7 mouse cellular contexts compared by ENCODE assay signal in genomic region chr15:103239685-103240159, GRCm38 (mm10). TPM values are rescaled to one million over a fixed set of nuclear protein-coding genes. Genes with fewer than 3 reads are reported as not detected.
DNase-seq lines count a peak whose midpoint lies in the region; ATAC-seq and TF ChIP-seq lines count a peak whose summit lies in the region.

Gene Cbx5 (minus strand): TSS chr15:103239816.

- peak within 1 kb of the TSS; percentile 93 for H3K27ac ChIP-seq in embryonic facial prominence, embryonic 13.5 days
- H3K27ac ChIP-seq in kidney, adult 2 months (ENCODE audit: insufficient read depth, low read depth, low read length): peak within 1 kb of the TSS; percentile 93
- peak within 1 kb of the TSS; percentile 95 for H3K27ac ChIP-seq in limb, embryonic 12.5 days
- H3K27ac ChIP-seq in midbrain, embryonic 15.5 days: peak within 1 kb of the TSS; percentile 93
- H3K27ac ChIP-seq in spleen, adult 2 months (ENCODE audit: insufficient read depth, low read length): peak within 1 kb of the TSS; percentile 90

- under 1% methylated on average over 39 of the region's 39 CpGs for WGBS in embryonic facial prominence, embryonic 13.5 days
- WGBS in kidney, adult 2 months: under 1% methylated on average over 39 of the region's 39 CpGs
- WGBS in limb, embryonic 12.5 days: under 1% methylated on average over 39 of the region's 39 CpGs
- WGBS in midbrain, embryonic 15.5 days: under 1% methylated on average over 39 of the region's 39 CpGs
- under 1% methylated on average over 39 of the region's 39 CpGs for WGBS in spleen, adult 2 months

- ATAC-seq in embryonic facial prominence, embryonic 13.5 days (ENCODE audit: insufficient number of reproducible peaks, insufficient read depth, low FRiP score, low TSS enrichment, low read depth): peak; percentile 92
- ATAC-seq in limb, embryonic 12.5 days (ENCODE audit: insufficient number of reproducible peaks, insufficient read depth, low FRiP score, low TSS enrichment, low read depth): peak; percentile 94
- ATAC-seq in midbrain, embryonic 15.5 days (replicated peaks): peak; percentile 95

- H3K27me3 ChIP-seq in embryonic facial prominence, embryonic 13.5 days: no peaks in the 10 kb centered on the region
- H3K27me3 ChIP-seq in kidney, adult 2 months (replicated peaks; ENCODE audit: control insufficient read depth, insufficient read depth, low read length): no peaks in the 10 kb centered on the region
- no peaks in the 10 kb centered on the region for H3K27me3 ChIP-seq in limb, embryonic 12.5 days
- H3K27me3 ChIP-seq in midbrain, embryonic 15.5 days (replicated peaks): no peaks in the 10 kb centered on the region
- H3K27me3 ChIP-seq in spleen, adult 2 months (ENCODE audit: control insufficient read depth, insufficient read depth, low read length): no peaks in the 10 kb centered on the region

- TF ChIP-seq POLR2A in kidney, adult 2 months (IDR thresholded peaks at IDR 0.05; ENCODE audit: low read depth, low read length): peak; percentile 33
- peak; percentile 21 for TF ChIP-seq POLR2A in spleen, adult 2 months (IDR thresholded peaks at IDR 0.05; ENCODE audit: low read depth, low read length)

- H3K9ac ChIP-seq in embryonic facial prominence, embryonic 13.5 days: peak within 1 kb of the TSS; percentile 88
- peak within 1 kb of the TSS; percentile 84 for H3K9ac ChIP-seq in limb, embryonic 12.5 days (replicated peaks)
- H3K9ac ChIP-seq in midbrain, embryonic 15.5 days: peak within 1 kb of the TSS; percentile 64

- peak; percentile 98 to 99 for DNase-seq in adrenal gland, postnatal 36 days
- DNase-seq in heart, adult 18-20 months: peak; percentile 98 to 99
- peak; percentile 99 for DNase-seq in kidney, adult 2 months
- peak; percentile 95 to 97 for DNase-seq in spleen, adult 2 months (ENCODE audit: low read depth in 1 of 2, low spot score in 2 of 2)

- TF ChIP-seq CTCF in kidney, adult 2 months (conservative IDR thresholded peaks at IDR 0.05; ENCODE audit: insufficient read depth, insufficient read length, low read depth, low read length): no peak
- no peak for TF ChIP-seq CTCF in spleen, adult 2 months (IDR thresholded peaks at IDR 0.05; ENCODE audit: extremely low read depth, insufficient read depth, insufficient read length, insufficient replicate concordance)

- peak within 1 kb of the TSS; percentile 68 for H3K4me3 ChIP-seq in embryonic facial prominence, embryonic 13.5 days
- peak within 1 kb of the TSS; percentile 89 for H3K4me3 ChIP-seq in kidney, adult 2 months (ENCODE audit: insufficient read depth, low read depth, low read length)
- peak within 1 kb of the TSS; percentile 65 for H3K4me3 ChIP-seq in limb, embryonic 12.5 days (replicated peaks)
- peak within 1 kb of the TSS; percentile 59 for H3K4me3 ChIP-seq in midbrain, embryonic 15.5 days
- H3K4me3 ChIP-seq in spleen, adult 2 months (ENCODE audit: extremely low read depth, insufficient read depth, insufficient read length): peak within 1 kb of the TSS; percentile 74

- H3K4me2 ChIP-seq in embryonic facial prominence, embryonic 13.5 days: peak within 1 kb of the TSS; percentile 88
- H3K4me2 ChIP-seq in limb, embryonic 12.5 days: peak within 1 kb of the TSS; percentile 96
- H3K4me2 ChIP-seq in midbrain, embryonic 15.5 days: peak within 1 kb of the TSS; percentile 76

- H3K4me1 ChIP-seq in embryonic facial prominence, embryonic 13.5 days: peaks cover 33% of the 10 kb centered on the region
- H3K4me1 ChIP-seq in kidney, adult 2 months (ENCODE audit: control insufficient read depth, insufficient read depth, low read length): peaks cover 6% of the 10 kb centered on the region; the same call in 1 of the 2 replicates
- peaks cover 27% of the 10 kb centered on the region for H3K4me1 ChIP-seq in limb, embryonic 12.5 days (replicated peaks)
- H3K4me1 ChIP-seq in midbrain, embryonic 15.5 days: peaks cover 43% of the 10 kb centered on the region
- peaks cover 2% of the 10 kb centered on the region; the same call in 1 of the 2 replicates for H3K4me1 ChIP-seq in spleen, adult 2 months (ENCODE audit: control insufficient read depth, insufficient read depth, insufficient read length)

- H3K9me3 ChIP-seq in embryonic facial prominence, embryonic 13.5 days: no peaks in the 10 kb centered on the region
- 0 out of 2 replicates have a peak, but pooled peaks cover 2% of the 10 kb centered on the region for H3K9me3 ChIP-seq in limb, embryonic 12.5 days
- H3K9me3 ChIP-seq in midbrain, embryonic 15.5 days: no peaks in the 10 kb centered on the region

- peaks cover 39% of the 10 kb centered on the region for H3K36me3 ChIP-seq in embryonic facial prominence, embryonic 13.5 days
- H3K36me3 ChIP-seq in kidney, adult 2 months (ENCODE audit: control insufficient read depth, insufficient read depth, low read length): peaks cover 14% of the 10 kb centered on the region
- peaks cover 47% of the 10 kb centered on the region for H3K36me3 ChIP-seq in limb, embryonic 12.5 days
- H3K36me3 ChIP-seq in midbrain, embryonic 15.5 days (replicated peaks): peaks cover 19% of the 10 kb centered on the region
- peaks cover 21% of the 10 kb centered on the region for H3K36me3 ChIP-seq in spleen, adult 2 months (ENCODE audit: control insufficient read depth, insufficient read depth, low read length)

RNA-seq across cellular contexts. Expression of gene Cbx5, which starts in this region (rescaled TPM):
- total RNA-seq in adrenal gland, postnatal 36 days (2021): 10 to 100 TPM; 79.0 to 82.6 TPM
- polyA plus RNA-seq in embryonic facial prominence, embryonic 13.5 days (2015; fragmentation: Nextera tagmentation; extraction: Ambion mirVana): 137 and 142 TPM in 2 replicates
- 10 to 100 TPM; 49.8 to 53.1 TPM for total RNA-seq in heart, adult 18-20 months (2021)
- 18.8 and 26.9 TPM in 2 replicates for polyA plus RNA-seq in kidney, adult 2 months (2012; rRNA removed)
- polyA plus RNA-seq in limb, embryonic 12.5 days (2016; fragmentation: Nextera tagmentation; extraction: Ambion mirVana): 201 and 206 TPM in 2 replicates
- polyA plus RNA-seq in midbrain, embryonic 15.5 days (2015; fragmentation: Nextera tagmentation; extraction: Ambion mirVana): 147 and 153 TPM in 2 replicates
- 6.4 and 6.8 TPM in 2 replicates for polyA plus RNA-seq in spleen, adult 2 months (2012; rRNA removed)

Comparison
In these comparisons a context has a peak if more than half of its experiments do, and no peak if none do; other contexts are left out.
1. Peak in every context shown above with its lines: DNase-seq, ATAC-seq, H3K4me3 ChIP-seq and H3K27ac ChIP-seq.